In genomic region chr6:5935587-5936353, GRCm38 (mm10) we compare ENCODE assay signal across 15 mouse cellular contexts.
DNase-seq lines count a peak whose midpoint lies in the region; ATAC-seq lines count a peak whose summit lies in the region.
"Had no signal": no experiment of that assay in that cellular context is flagged by ENCODE, and none has a peak within 500 bp of the region (broad histone marks: within the 10 kb centered on the region; RNA-seq: fewer than 3 reads in every experiment).

No protein-coding gene starts in this region.

- H3K9ac ChIP-seq in forebrain, embryonic 15.5 days (replicated peaks) = no peak overlapping the region
- no peak overlapping the region for H3K9ac ChIP-seq in forebrain, embryonic 13.5 days
- no peak overlapping the region for H3K9ac ChIP-seq in embryonic facial prominence, embryonic 11.5 days (replicated peaks; ENCODE audit: low read length)
- H3K9ac ChIP-seq: lung, embryonic 15.5 days had no signal

- H3K36me3 ChIP-seq in forebrain, embryonic 15.5 days = no peaks in the 10 kb centered on the region
- H3K36me3 ChIP-seq in forebrain, embryonic 13.5 days (ENCODE audit: poor library complexity, severe bottlenecking) = no peaks in the 10 kb centered on the region
- H3K36me3 ChIP-seq in embryonic facial prominence, embryonic 11.5 days (replicated peaks; ENCODE audit: control insufficient read depth, insufficient read depth, low read depth, low read length) = no peaks in the 10 kb centered on the region
- H3K36me3 ChIP-seq: lung, embryonic 15.5 days had no signal

- 0 out of 2 replicates have a peak, but pooled peaks have one; percentile 57 for ATAC-seq in forebrain, embryonic 15.5 days (replicated peaks)
- ATAC-seq in forebrain, embryonic 13.5 days = no peak; the same call in 1 of the 2 replicates
- no peak for ATAC-seq in embryonic facial prominence, embryonic 11.5 days (replicated peaks; ENCODE audit: insufficient number of reproducible peaks, low FRiP score, low TSS enrichment, low read depth)
- ATAC-seq: midbrain, embryonic 16.5 days had no signal

- no peak overlapping the region for H3K4me2 ChIP-seq in forebrain, embryonic 15.5 days (replicated peaks)
- no peak overlapping the region for H3K4me2 ChIP-seq in forebrain, embryonic 13.5 days
- H3K4me2 ChIP-seq in embryonic facial prominence, embryonic 11.5 days (ENCODE audit: low read depth, low read length) = no peak overlapping the region
- H3K4me2 ChIP-seq: lung, embryonic 15.5 days had no signal

- no peaks in the 10 kb centered on the region for H3K9me3 ChIP-seq in forebrain, embryonic 15.5 days
- no peaks in the 10 kb centered on the region for H3K9me3 ChIP-seq in forebrain, embryonic 13.5 days (replicated peaks)
- no peaks in the 10 kb centered on the region for H3K9me3 ChIP-seq in embryonic facial prominence, embryonic 11.5 days (replicated peaks; ENCODE audit: control insufficient read depth, low read length)
- H3K9me3 ChIP-seq: lung, embryonic 15.5 days had no signal

- H3K27me3 ChIP-seq in forebrain, embryonic 15.5 days = no peaks in the 10 kb centered on the region
- H3K27me3 ChIP-seq in forebrain, embryonic 13.5 days = no peaks in the 10 kb centered on the region
- no peaks in the 10 kb centered on the region for H3K27me3 ChIP-seq in embryonic facial prominence, embryonic 11.5 days (ENCODE audit: control insufficient read depth, insufficient read depth, low read length)
- H3K27me3 ChIP-seq: lung, embryonic 15.5 days had no signal

- peaks cover 4% of the 10 kb centered on the region for H3K4me1 ChIP-seq in forebrain, embryonic 15.5 days
- H3K4me1 ChIP-seq in forebrain, embryonic 13.5 days = peaks cover 2% of the 10 kb centered on the region; the same call in 1 of the 2 replicates
- no peaks in the 10 kb centered on the region for H3K4me1 ChIP-seq in embryonic facial prominence, embryonic 11.5 days (ENCODE audit: control insufficient read depth, insufficient read depth, low read length)
- H3K4me1 ChIP-seq: lung, embryonic 15.5 days had no signal

- 83% methylated on average over 8 of the region's 8 CpGs for WGBS in forebrain, embryonic 15.5 days
- WGBS in forebrain, embryonic 13.5 days = 88% methylated on average over 8 of the region's 8 CpGs
- 45% methylated on average over 8 of the region's 8 CpGs for WGBS in embryonic facial prominence, embryonic 11.5 days

- H3K27ac ChIP-seq in forebrain, embryonic 15.5 days (replicated peaks) = no peak overlapping the region
- H3K27ac ChIP-seq in forebrain, embryonic 13.5 days = no peak overlapping the region
- H3K27ac ChIP-seq in embryonic facial prominence, embryonic 11.5 days (replicated peaks; ENCODE audit: low read depth, low read length) = no peak overlapping the region
- H3K27ac ChIP-seq: lung, embryonic 15.5 days had no signal

- H3K4me3 ChIP-seq in forebrain, embryonic 15.5 days = no peak overlapping the region
- H3K4me3 ChIP-seq in forebrain, embryonic 13.5 days = no peak overlapping the region
- no peak overlapping the region for H3K4me3 ChIP-seq in embryonic facial prominence, embryonic 11.5 days (ENCODE audit: low read depth, low read length)
- H3K4me3 ChIP-seq: lung, embryonic 15.5 days had no signal

- peak; percentile 17 for DNase-seq in 3134 (ENCODE audit: extremely low read depth, insufficient read length, low spot score)
- DNase-seq in cerebellum, adult 18-20 months = peak; percentile 70 to 88
- DNase-seq in embryonic facial prominence, embryonic 11.5 days (ENCODE audit: low spot score) = peak; percentile 88
- no peak for DNase-seq in kidney, postnatal 10 days
- DNase-seq in heart, adult 9 months (ENCODE audit: low spot score in 2 of 2) = no peak
- no peak for DNase-seq in layer of hippocampus, adult 8-10 months (ENCODE audit: low spot score in 2 of 2)
- DNase-seq: adrenal gland, adult 8-10 months; heart, adult 18-20 months; kidney, adult 11 months; right cerebral cortex, postnatal 14 days; thymus, postnatal 14 days had no signal

Comparison
In these comparisons a context has a peak if more than half of its experiments do, and no peak if none do; other contexts are left out.
1. DNase-seq: peak in 3134 (single experiment), cerebellum, adult 18-20 months (2 of 2) and embryonic facial prominence, embryonic 11.5 days (single experiment); none in kidney, postnatal 10 days (single experiment), heart, adult 9 months (0 of 2) and layer of hippocampus, adult 8-10 months (0 of 2).